Mouse (Mus musculus) ES-Bruce4 (cell line): ENCODE measurements around the gene Actr3. TPM values are rescaled to one million over a fixed set of nuclear protein-coding genes. Genes with fewer than 3 reads are reported as not detected.

ENCODE experiments used
- H3K27ac ChIP-seq: 2 replicates; pipeline ENCODE4 v1.5.1; 2012; ENCODE audit warnings: low read length, inconsistent platforms; ENCODE audit not compliant: insufficient read depth
- H3K27me3 ChIP-seq: 2 replicates; pipeline ENCODE4 v1.6.1; 2012; ENCODE audit warnings: mild to moderate bottlenecking, low read length, inconsistent platforms; ENCODE audit not compliant: control insufficient read depth, poor library complexity, insufficient read depth, severe bottlenecking
- H3K36me3 ChIP-seq: 2 replicates; pipeline ENCODE4 v1.6.1; 2012; ENCODE audit warnings: inconsistent platforms, mild to moderate bottlenecking, low read length, moderate library complexity; ENCODE audit not compliant: control insufficient read depth, poor library complexity, insufficient read depth, severe bottlenecking
- H3K4me1 ChIP-seq: one replicate; pipeline ENCODE4 v1.8.1; 2011; ENCODE audit warnings: low read length; ENCODE audit not compliant: control insufficient read depth, insufficient read depth
- H3K4me3 ChIP-seq: 2 replicates; pipeline ENCODE4 v1.5.1; 2011; ENCODE audit warnings: low read depth, mild to moderate bottlenecking, low read length
- H3K9ac ChIP-seq: 2 replicates; pipeline ENCODE4 v1.6.1; 2012; ENCODE audit warnings: low read depth, mild to moderate bottlenecking, inconsistent platforms; ENCODE audit not compliant: poor library complexity, severe bottlenecking
- H3K9me3 ChIP-seq: replicated peaks from 2 replicates; pipeline ENCODE4 v1.6.1; 2012; ENCODE audit warnings: mild to moderate bottlenecking, low read length, inconsistent platforms; ENCODE audit not compliant: control insufficient read depth, poor library complexity, insufficient read depth, severe bottlenecking
- CTCF ChIP-seq: IDR thresholded peaks from one replicate; pipeline ENCODE4 v1.8.1; 2011; ENCODE audit warnings: low read depth, low read length
- EP300 ChIP-seq: IDR thresholded peaks from 2 replicates; pipeline ENCODE4 v1.6.1; 2011; ENCODE audit warnings: low read depth, low read length; ENCODE audit not compliant: insufficient read depth
- POLR2A ChIP-seq: IDR thresholded peaks from one replicate; pipeline ENCODE4 v1.8.1; 2011; ENCODE audit warnings: low read length; ENCODE audit not compliant: insufficient read depth
- polyA plus RNA-seq: library from polyadenylated mRNA; stranded (reverse); fragments of >200 nt; gene quantifications from 2 replicates; pipeline ENCODE4 v1.2.4, GENCODE M21; 2011; ENCODE audit warnings: low read depth; ENCODE audit not compliant: missing spikeins, insufficient read depth, insufficient read length

The Actr3 gene
- polyA plus RNA-seq, result 256 and 269 TPM in 2 replicates

DNA sequence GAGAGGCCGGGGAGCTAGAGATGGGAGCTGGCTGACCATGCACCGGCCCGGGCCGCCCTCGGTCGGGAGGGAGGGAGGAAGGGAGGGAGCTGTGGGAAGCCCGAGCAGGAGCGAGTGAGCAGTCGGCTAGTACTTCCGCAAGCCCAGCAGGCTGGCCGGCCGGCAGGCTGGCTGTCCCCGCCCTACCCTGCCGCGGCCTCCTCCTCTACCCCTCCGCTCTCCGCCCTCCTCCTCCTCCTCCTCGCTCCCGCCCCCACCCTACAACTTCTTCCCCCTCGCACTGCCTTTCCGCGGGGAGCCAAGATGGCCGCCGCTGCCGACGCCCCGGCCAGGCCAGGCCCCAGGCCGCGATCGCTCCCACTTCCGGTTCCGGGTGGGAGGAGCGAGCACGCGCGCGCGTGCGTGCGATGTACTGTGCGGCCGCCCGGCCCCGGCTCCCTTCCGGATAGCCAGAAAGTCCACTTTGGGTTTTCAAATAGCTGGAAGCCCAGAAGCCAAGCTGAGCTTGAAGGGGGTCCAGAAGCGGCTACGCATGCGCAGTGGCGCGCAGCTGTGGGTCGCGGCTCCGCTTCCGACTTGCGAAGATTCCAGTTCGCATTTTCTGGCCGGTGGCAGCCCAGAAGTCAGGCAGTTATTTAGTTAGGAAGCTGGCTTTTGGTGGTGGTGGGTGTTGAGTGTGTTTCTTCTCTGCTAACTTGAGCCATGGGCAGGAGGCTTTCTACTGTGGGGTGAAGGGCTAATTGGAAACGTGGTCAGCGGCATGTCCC lies at the start of gene Actr3:
Actr3 (minus strand) TSS at position 359 of the 767 bp plus-strand sequence.
- H3K4me3 ChIP-seq, result peak within 1 kb of the TSS; percentile 97
- TF ChIP-seq POLR2A, result peak; percentile 87
- no peak for TF ChIP-seq EP300
- H3K27me3 ChIP-seq, result no peaks in the 10 kb centered on the region
- peak within 1 kb of the TSS; percentile 98 for H3K9ac ChIP-seq
- no peaks in the 10 kb centered on the region for H3K9me3 ChIP-seq
- peak within 1 kb of the TSS; percentile 82 for H3K27ac ChIP-seq
- no peaks in the 10 kb centered on the region for H3K4me1 ChIP-seq
- no peaks in the 10 kb centered on the region for H3K36me3 ChIP-seq

DNA sequence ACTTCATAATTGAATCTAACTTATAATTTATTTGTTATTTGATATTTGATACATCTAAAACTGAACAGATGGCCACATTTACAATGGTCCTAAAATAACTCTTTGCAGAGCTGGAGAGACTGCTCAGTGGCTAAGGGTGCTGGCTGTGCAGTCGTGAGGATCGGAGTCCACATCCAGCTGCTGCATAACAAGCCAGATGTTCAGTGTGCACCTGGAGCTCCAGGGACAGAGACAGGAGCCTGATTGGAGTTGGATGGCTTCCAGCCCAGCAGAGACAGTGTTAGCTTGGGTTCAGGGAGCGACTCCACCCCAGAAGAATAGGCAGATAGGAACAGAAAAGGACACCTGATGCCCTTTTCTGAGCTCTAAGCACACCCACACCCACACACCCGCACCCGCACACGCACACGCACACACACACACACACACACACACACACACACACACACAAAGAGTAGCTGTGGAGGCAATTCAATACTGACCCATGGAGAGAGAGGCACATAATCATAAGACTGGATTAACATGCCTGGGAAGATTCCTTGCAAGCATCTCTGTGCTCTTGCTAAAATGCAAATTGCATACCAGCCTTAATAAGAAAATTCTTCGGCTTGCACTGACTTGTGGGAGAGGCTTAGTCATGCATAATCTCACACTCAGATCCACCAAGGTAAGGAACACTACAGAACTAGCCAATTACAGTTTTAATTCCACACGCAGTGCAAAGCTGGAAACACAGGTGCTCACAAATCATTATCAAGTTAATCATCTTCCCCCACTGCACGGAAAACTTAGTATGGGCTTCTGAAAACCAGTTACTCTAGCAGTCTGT lies 47.1 kb upstream of the Actr3 start:
- H3K9me3 ChIP-seq, result no peaks in the 10 kb centered on the region
- H3K36me3 ChIP-seq, result no peaks in the 10 kb centered on the region
- no peak overlapping the region for H3K4me3 ChIP-seq
- no peaks in the 10 kb centered on the region for H3K27me3 ChIP-seq
- no peak overlapping the region for H3K27ac ChIP-seq
- H3K9ac ChIP-seq, result no peak overlapping the region
- no peak for TF ChIP-seq CTCF
- TF ChIP-seq POLR2A, result no peak
- TF ChIP-seq EP300, result no peak
- H3K4me1 ChIP-seq, result no peaks in the 10 kb centered on the region

DNA sequence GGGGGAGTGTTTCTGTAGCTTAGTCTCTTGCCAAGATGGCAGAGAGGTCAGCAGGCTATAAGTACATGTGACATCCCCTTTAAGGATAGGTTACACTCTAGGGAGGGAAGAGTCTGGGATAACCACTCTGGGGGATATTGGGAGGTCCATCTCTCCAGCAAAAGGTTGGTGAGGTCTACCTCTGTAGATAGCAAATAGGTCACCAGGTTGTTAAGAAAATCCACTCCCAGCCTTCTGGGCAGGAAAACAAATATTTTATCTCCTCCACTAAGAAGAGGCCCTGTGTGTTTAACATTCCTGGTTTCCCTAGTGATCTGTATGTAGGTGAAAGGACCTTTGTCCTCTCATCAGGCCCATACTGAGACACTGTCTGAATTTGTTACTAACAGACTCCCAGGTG lies 46.3 kb upstream of the Actr3 start:
- no peaks in the 10 kb centered on the region for H3K4me1 ChIP-seq
- TF ChIP-seq POLR2A (no peak), EP300 (no peak)
- no peaks in the 10 kb centered on the region for H3K36me3 ChIP-seq
- H3K9me3 ChIP-seq, result no peaks in the 10 kb centered on the region
- H3K27me3 ChIP-seq, result no peaks in the 10 kb centered on the region
- no peak overlapping the region for H3K27ac ChIP-seq
- H3K4me3 ChIP-seq, result no peak overlapping the region
- H3K9ac ChIP-seq, result no peak overlapping the region

DNA sequence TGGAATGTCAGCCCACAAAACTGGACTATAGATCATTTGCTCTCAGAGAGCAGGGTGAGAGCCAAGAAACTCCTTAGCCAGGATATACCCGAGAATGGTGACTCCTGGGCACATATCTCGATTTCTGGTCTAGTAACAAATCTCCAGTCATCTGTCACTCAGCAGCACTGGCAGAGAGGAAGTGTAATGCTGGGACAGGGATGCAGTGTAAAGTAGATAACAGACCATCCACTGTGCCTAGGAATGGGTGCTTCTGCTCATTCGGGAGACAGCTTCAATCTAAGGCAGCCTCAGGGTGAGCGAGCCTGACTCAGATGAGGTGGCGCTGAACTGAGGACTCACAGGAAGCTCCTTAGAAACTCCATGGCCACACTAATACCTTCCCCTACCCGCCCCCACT lies 43.1 kb upstream of the Actr3 start:
- Histone ChIP-seq H3K9me3 (no peaks in the 10 kb centered on the region), H3K9ac (no peak overlapping the region), H3K36me3 (no peaks in the 10 kb centered on the region), H3K27ac (no peak overlapping the region), H3K4me1 (no peaks in the 10 kb centered on the region), H3K27me3 (no peaks in the 10 kb centered on the region), H3K4me3 (no peak overlapping the region)
- TF ChIP-seq EP300, result no peak
- no peak for TF ChIP-seq POLR2A
- TF ChIP-seq CTCF, result no peak

DNA sequence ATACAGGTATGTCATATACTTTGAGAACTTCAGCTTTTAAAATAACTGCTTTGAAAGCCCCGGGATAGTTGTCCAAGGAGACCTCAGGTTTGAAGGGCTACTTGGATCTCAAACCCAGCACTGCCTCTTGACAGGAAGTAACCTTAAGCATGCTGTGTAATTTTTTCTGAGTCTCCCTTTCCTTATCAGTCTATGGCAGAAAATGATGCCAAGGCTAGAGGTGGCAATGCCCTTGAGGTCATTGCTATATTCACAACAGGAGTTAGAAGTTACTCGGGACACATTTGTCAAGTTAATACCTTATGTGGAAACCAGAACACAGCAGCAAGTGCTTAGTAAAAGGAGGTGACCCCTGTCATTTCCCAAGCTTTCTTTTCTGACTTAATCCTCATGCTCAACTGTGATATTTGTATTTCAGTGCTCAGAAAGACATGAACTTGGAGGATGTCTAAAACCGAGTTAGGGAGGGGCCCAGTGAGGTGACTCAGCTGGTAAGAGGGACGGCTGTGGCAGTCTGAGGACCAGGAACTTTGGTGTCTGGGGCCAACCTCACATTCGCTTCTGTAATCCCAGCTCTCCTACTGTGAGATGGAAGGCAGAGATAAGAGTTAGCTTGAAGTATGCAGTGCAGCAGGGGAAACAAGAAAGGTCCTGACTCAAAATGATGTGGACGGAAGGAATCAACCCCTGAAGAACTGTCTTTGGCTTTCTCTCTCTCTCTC lies 40.6 kb upstream of the Actr3 start:
- no peaks in the 10 kb centered on the region for H3K4me1 ChIP-seq
- H3K9ac ChIP-seq, result no peak overlapping the region
- H3K4me3 ChIP-seq, result no peak overlapping the region
- H3K27me3 ChIP-seq, result no peaks in the 10 kb centered on the region
- H3K36me3 ChIP-seq, result no peaks in the 10 kb centered on the region
- no peak for TF ChIP-seq CTCF
- TF ChIP-seq POLR2A, result no peak
- no peak for TF ChIP-seq EP300
- H3K27ac ChIP-seq, result no peak overlapping the region
- H3K9me3 ChIP-seq, result no peaks in the 10 kb centered on the region

DNA sequence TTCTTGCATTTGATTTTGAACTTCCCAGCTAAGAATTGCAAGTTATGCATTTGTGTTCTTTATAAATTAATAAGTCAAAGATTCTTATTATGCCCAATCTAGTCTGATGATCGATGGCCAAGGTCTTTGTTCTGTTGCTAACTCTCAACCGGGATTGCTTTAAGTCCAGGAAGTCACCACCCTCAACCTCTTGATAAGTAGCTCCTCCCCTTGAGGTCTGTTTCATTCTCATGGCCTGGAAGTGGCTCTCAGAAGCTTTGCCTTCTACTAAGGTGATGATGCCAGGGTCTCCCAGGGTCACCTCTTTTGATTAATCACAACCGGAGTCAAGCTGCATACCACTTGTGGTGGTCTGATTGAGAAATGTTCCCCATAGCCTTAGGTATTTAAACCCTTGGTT lies 38.3 kb upstream of the Actr3 start:
- Histone ChIP-seq H3K36me3 (no peaks in the 10 kb centered on the region), H3K27ac (no peak overlapping the region), H3K4me1 (no peaks in the 10 kb centered on the region), H3K9ac (no peak overlapping the region), H3K9me3 (no peaks in the 10 kb centered on the region), H3K27me3 (no peaks in the 10 kb centered on the region), H3K4me3 (no peak overlapping the region)
- TF ChIP-seq POLR2A (no peak), CTCF (no peak), EP300 (no peak)
